Mouse (Mus musculus): ENCODE data around the gene Ltf.

- TF ChIP-seq POLR2A (IDR thresholded peaks at IDR 0.05; ENCODE audit: borderline replicate concordance, extremely low read depth, insufficient read depth, insufficient read length, poor library complexity, severe bottlenecking): no peak
- no peak for TF ChIP-seq CTCF (IDR thresholded peaks at IDR 0.05; ENCODE audit: borderline replicate concordance, extremely low read depth, insufficient read depth, insufficient read length)
These were observed 28.9 kb upstream of the Ltf start, which contains the start of gene Rtp3 for GRCm38 (mm10) chr9:110990204-110990603.

All from brain, embryonic 14.5 days (tissue).